Mouse (Mus musculus) forebrain, embryonic 13.5 days (tissue): ENCODE data around the gene Dcn. TPM values are rescaled to one million over a fixed set of nuclear protein-coding genes. Genes with fewer than 3 reads are reported as not detected.
A peak's percentile ranks its signal among the peaks of the same experiment; 100 is the strongest.

Experiments
- ATAC-seq: fragments of 200-750 bp; cut with Nextera tagmentation; 2 replicates; pipeline ENCODE4 v1.8.0; 2017
- H3K27ac ChIP-seq: fragments of 300-500 bp; sonication (generic); 2 replicates; pipeline ENCODE4 v1.5.1; 2015; ENCODE audit warnings: inconsistent platforms, mild to moderate bottlenecking, moderate library complexity
- H3K27me3 ChIP-seq: fragments of 300-500 bp; sonication (generic); 2 replicates; pipeline ENCODE4 v1.6.1; 2015; ENCODE audit warnings: mild to moderate bottlenecking, inconsistent platforms
- H3K36me3 ChIP-seq: fragments of 300-500 bp; sonication (generic); 2 replicates; pipeline ENCODE4 v1.6.1; 2015; ENCODE audit warnings: mild to moderate bottlenecking, inconsistent platforms; ENCODE audit not compliant: poor library complexity, severe bottlenecking
- H3K4me1 ChIP-seq: fragments of 300-500 bp; sonication (generic); 2 replicates; pipeline ENCODE4 v1.6.1; 2015; ENCODE audit warnings: inconsistent platforms
- H3K4me2 ChIP-seq: fragments of 300-500 bp; sonication (generic); 2 replicates; pipeline ENCODE4 v1.6.1; 2015; ENCODE audit warnings: inconsistent platforms, mild to moderate bottlenecking, moderate library complexity
- H3K4me3 ChIP-seq: fragments of 300-500 bp; sonication (generic); 2 replicates; pipeline ENCODE4 v1.5.1; 2015; ENCODE audit warnings: mild to moderate bottlenecking, inconsistent platforms
- H3K9ac ChIP-seq: fragments of 300-500 bp; sonication (generic); 2 replicates; pipeline ENCODE4 v1.6.1; 2015; ENCODE audit warnings: mild to moderate bottlenecking, inconsistent platforms
- H3K9me3 ChIP-seq: fragments of 300-500 bp; sonication (generic); replicated peaks from 2 replicates; pipeline ENCODE4 v1.6.1; 2016; ENCODE audit warnings: inconsistent platforms
- WGBS: fragments of 180-500 bp; shearing (Covaris S2); methylation state at CpG from one replicate; pipeline ENCODE4 v1.1.7; 2015; 5-methylcytosine and 5-hydroxymethylcytosine counted together
- polyA plus RNA-seq: library from polyadenylated mRNA; unstranded; fragments of >200 nt; fragmentation: Nextera tagmentation; extraction: Ambion mirVana; gene quantifications from 2 replicates; pipeline ENCODE4 v1.2.1, GENCODE M21; 2015

Gene Dcn
- polyA plus RNA-seq = 29.3 and 39.1 TPM in 2 replicates

- peaks cover 28% of the 10 kb centered on the region for H3K4me1 ChIP-seq
- no peaks in the 10 kb centered on the region for H3K9me3 ChIP-seq
- WGBS = 1% methylated on average over 7 of the region's 7 CpGs
- peak; percentile 82; the same call in 1 of the 2 replicates for ATAC-seq
- no peak within 1 kb of the TSS; the same call in 1 of the 2 replicates for H3K27ac ChIP-seq
- no peak within 1 kb of the TSS for H3K9ac ChIP-seq
- H3K27me3 ChIP-seq = no peaks in the 10 kb centered on the region
- peak within 1 kb of the TSS; percentile 3; the same call in 1 of the 2 replicates for H3K4me3 ChIP-seq
- peak within 1 kb of the TSS; percentile 46 for H3K4me2 ChIP-seq
- H3K36me3 ChIP-seq = no peaks in the 10 kb centered on the region
Measured at GRCm38 (mm10) chr10:97479004-97479766, at the start of gene Dcn. Gene Dcn, plus strand, starts transcription at chr10:97479609.

GRCm38 (mm10) chr10:97436662-97437061 lies 42.7 kb upstream of the Dcn start:
- Histone ChIP-seq H3K36me3 (no peaks in the 10 kb centered on the region), H3K4me1 (no peaks in the 10 kb centered on the region), H3K27me3 (no peaks in the 10 kb centered on the region), H3K9ac (no peak overlapping the region), H3K4me2 (no peak overlapping the region), H3K27ac (no peak overlapping the region), H3K4me3 (no peak overlapping the region), H3K9me3 (no peaks in the 10 kb centered on the region)
- WGBS = 86% methylated on average over 5 of the region's 5 CpGs
- 0 out of 2 replicates have a peak, but pooled peaks have one; percentile 38 for ATAC-seq

- Histone ChIP-seq H3K36me3 (no peaks in the 10 kb centered on the region), H3K27me3 (no peaks in the 10 kb centered on the region), H3K9ac (no peak overlapping the region), H3K4me2 (no peak overlapping the region), H3K27ac (no peak overlapping the region), H3K4me3 (no peak overlapping the region), H3K4me1 (no peaks in the 10 kb centered on the region), H3K9me3 (no peaks in the 10 kb centered on the region)
- no peak for ATAC-seq
- WGBS = 64% methylated on average over 2 of the region's 2 CpGs
Measured at GRCm38 (mm10) chr10:97442300-97442699, 37.1 kb upstream of the Dcn start.

GRCm38 (mm10) chr10:97446486-97446885 lies 32.9 kb upstream of the Dcn start:
- Histone ChIP-seq H3K9ac (no peak overlapping the region), H3K4me2 (no peak overlapping the region), H3K27me3 (no peaks in the 10 kb centered on the region), H3K36me3 (no peaks in the 10 kb centered on the region), H3K9me3 (no peaks in the 10 kb centered on the region), H3K4me3 (no peak overlapping the region), H3K4me1 (no peaks in the 10 kb centered on the region), H3K27ac (no peak overlapping the region)
- no peak for ATAC-seq
- 90% methylated on average over 4 of the region's 4 CpGs for WGBS

GRCm38 (mm10) chr10:97452886-97453285 lies 26.5 kb upstream of the Dcn start:
- H3K9ac ChIP-seq = no peak overlapping the region
- H3K27ac ChIP-seq = no peak overlapping the region
- no peak overlapping the region for H3K4me2 ChIP-seq
- ATAC-seq = no peak
- H3K4me1 ChIP-seq = no peaks in the 10 kb centered on the region
- no peaks in the 10 kb centered on the region for H3K36me3 ChIP-seq
- H3K4me3 ChIP-seq = no peak overlapping the region
- H3K9me3 ChIP-seq = no peaks in the 10 kb centered on the region
- 47% methylated on average over 1 of the region's 1 CpGs for WGBS
- H3K27me3 ChIP-seq = no peaks in the 10 kb centered on the region

GRCm38 (mm10) chr10:97453529-97453928 lies 25.9 kb upstream of the Dcn start:
- no peak overlapping the region for H3K27ac ChIP-seq
- no peak overlapping the region for H3K4me3 ChIP-seq
- no peaks in the 10 kb centered on the region for H3K9me3 ChIP-seq
- H3K27me3 ChIP-seq = no peaks in the 10 kb centered on the region
- H3K4me2 ChIP-seq = no peak overlapping the region
- 82% methylated on average over 9 of the region's 9 CpGs for WGBS
- no peak overlapping the region for H3K9ac ChIP-seq
- H3K36me3 ChIP-seq = no peaks in the 10 kb centered on the region
- no peak for ATAC-seq
- H3K4me1 ChIP-seq = no peaks in the 10 kb centered on the region

- no peaks in the 10 kb centered on the region for H3K9me3 ChIP-seq
- no peaks in the 10 kb centered on the region for H3K27me3 ChIP-seq
- no peaks in the 10 kb centered on the region for H3K36me3 ChIP-seq
- ATAC-seq = no peak
- H3K4me3 ChIP-seq = no peak overlapping the region
- H3K4me2 ChIP-seq = no peak overlapping the region
- no peak overlapping the region for H3K27ac ChIP-seq
- 94% methylated on average over 7 of the region's 7 CpGs for WGBS
- H3K9ac ChIP-seq = no peak overlapping the region
- no peaks in the 10 kb centered on the region for H3K4me1 ChIP-seq
Measured at GRCm38 (mm10) chr10:97456993-97457392, 22.4 kb upstream of the Dcn start.

GRCm38 (mm10) chr10:97466818-97467217 lies 12.6 kb upstream of the Dcn start:
- 60% methylated on average over 3 of the region's 3 CpGs for WGBS
- ATAC-seq = no peak
- Histone ChIP-seq H3K36me3 (no peaks in the 10 kb centered on the region), H3K4me1 (no peaks in the 10 kb centered on the region), H3K9ac (no peak overlapping the region), H3K9me3 (no peaks in the 10 kb centered on the region), H3K27me3 (no peaks in the 10 kb centered on the region), H3K4me3 (no peak overlapping the region), H3K4me2 (no peak overlapping the region), H3K27ac (no peak overlapping the region)

GRCm38 (mm10) chr10:97469411-97470140 lies 9.8 kb upstream of the Dcn start:
- WGBS = 80% methylated on average over 3 of the region's 3 CpGs
- Histone ChIP-seq H3K9ac (no peak overlapping the region), H3K27me3 (no peaks in the 10 kb centered on the region), H3K4me1 (no peaks in the 10 kb centered on the region), H3K27ac (no peak overlapping the region), H3K9me3 (no peaks in the 10 kb centered on the region), H3K4me2 (no peak overlapping the region), H3K4me3 (no peak overlapping the region), H3K36me3 (no peaks in the 10 kb centered on the region)
- no peak for ATAC-seq

- no peak overlapping the region for H3K4me3 ChIP-seq
- no peak overlapping the region for H3K4me2 ChIP-seq
- no peaks in the 10 kb centered on the region for H3K27me3 ChIP-seq
- no peaks in the 10 kb centered on the region for H3K36me3 ChIP-seq
- H3K9me3 ChIP-seq = no peaks in the 10 kb centered on the region
- no peak overlapping the region for H3K27ac ChIP-seq
- H3K9ac ChIP-seq = no peak overlapping the region
- WGBS = 50% methylated on average over 6 of the region's 6 CpGs
- ATAC-seq = no peak
- peaks cover 28% of the 10 kb centered on the region for H3K4me1 ChIP-seq
Measured at GRCm38 (mm10) chr10:97475460-97475859, 3.9 kb upstream of the Dcn start.

GRCm38 (mm10) chr10:97478259-97478658 lies 1.1 kb upstream of the Dcn start:
- Histone ChIP-seq H3K27ac (no peak overlapping the region), H3K9me3 (no peaks in the 10 kb centered on the region), H3K4me3 (no peak overlapping the region), H3K4me2 (no peak overlapping the region), H3K36me3 (no peaks in the 10 kb centered on the region), H3K27me3 (no peaks in the 10 kb centered on the region), H3K4me1 (peaks cover 28% of the 10 kb centered on the region), H3K9ac (no peak overlapping the region)
- no peak for ATAC-seq
- WGBS = 20% methylated on average over 3 of the region's 3 CpGs

- Histone ChIP-seq H3K4me3 (no peak overlapping the region), H3K4me1 (peaks cover 22% of the 10 kb centered on the region), H3K4me2 (no peak overlapping the region), H3K27me3 (no peaks in the 10 kb centered on the region), H3K36me3 (no peaks in the 10 kb centered on the region), H3K9ac (no peak overlapping the region), H3K27ac (no peak overlapping the region), H3K9me3 (no peaks in the 10 kb centered on the region)
- 68% methylated on average over 5 of the region's 5 CpGs for WGBS
- ATAC-seq = no peak
Measured at GRCm38 (mm10) chr10:97482150-97482549, 2.7 kb downstream of the Dcn start.
